Mouse (Mus musculus): ENCODE data around the gene Opn4. TPM values are rescaled to one million over a fixed set of nuclear protein-coding genes. Genes with fewer than 3 reads are reported as not detected.

Opn4 gene
- total RNA-seq, 2 experiments from 2014 or later, result 1.9 to 2.5 TPM

DNA sequence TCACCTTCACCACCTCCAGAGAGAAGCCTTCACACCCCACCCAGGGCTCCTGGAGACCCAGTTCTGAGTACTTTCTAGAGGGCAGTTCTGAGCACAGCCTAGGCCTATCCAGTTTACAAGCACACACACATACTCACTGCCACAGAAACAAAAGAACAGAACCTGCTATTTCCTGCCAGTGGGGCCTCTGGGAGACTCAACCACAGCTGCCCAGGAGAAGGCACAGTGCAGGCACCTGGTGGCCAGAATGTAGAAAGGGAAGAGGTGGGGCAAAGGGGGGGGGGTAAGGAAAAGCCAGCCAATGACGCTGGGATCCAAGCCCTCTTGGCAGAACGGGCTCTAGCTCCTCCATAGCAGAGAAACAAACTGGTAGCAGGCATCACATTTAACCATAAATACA is 37.5 kb downstream of the Opn4 start:
- no peak for DNase-seq

DNA sequence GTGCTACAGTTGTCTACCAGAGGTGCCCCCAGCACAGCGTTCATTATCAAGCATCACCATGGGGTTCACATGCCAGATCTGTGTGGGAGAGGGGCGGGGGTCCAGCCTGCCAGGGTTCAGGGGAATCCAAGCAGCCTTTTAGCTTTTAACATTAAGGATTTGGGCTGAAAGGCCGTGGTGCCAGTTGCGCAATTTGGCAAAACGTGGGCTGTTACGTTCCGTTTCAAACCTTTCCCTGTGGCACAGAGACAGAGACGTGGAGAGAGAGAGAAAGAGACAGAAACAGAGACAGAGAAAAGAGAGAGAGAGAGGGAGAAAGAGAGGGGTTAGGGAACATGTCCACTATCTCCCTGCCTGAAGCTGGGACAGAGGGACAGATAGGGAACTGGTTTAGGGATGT is 38.3 kb downstream of the Opn4 start:
- DNase-seq, result no peak

- no peak for DNase-seq
Observed at GRCm38 (mm10) chr14:34558947-34559346, 41.0 kb downstream of the Opn4 start.

- DNase-seq, result no peak
Observed at GRCm38 (mm10) chr14:34555211-34555610, 44.7 kb downstream of the Opn4 start.

DNA sequence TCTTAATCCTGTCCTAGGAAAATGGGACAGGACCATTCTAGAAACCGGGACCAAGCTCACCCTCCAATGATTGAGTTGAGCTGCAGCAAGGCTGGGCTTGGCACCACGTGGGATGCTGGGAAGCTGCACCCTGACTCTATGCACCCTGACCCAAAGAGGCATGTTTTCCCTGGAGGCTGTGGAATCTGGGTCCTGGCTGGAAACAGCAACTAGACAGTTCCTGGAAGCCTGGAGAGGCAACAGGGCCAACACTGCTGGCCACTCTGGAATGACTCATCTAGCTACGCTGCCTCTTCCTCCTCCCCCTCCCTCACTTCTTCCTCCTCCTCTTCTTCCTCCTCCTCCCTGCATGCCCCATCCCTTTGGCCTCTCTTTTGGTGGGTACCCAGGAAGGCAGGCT is 45.9 kb downstream of the Opn4 start:
- peak; percentile 70 to 85 for DNase-seq

DNA sequence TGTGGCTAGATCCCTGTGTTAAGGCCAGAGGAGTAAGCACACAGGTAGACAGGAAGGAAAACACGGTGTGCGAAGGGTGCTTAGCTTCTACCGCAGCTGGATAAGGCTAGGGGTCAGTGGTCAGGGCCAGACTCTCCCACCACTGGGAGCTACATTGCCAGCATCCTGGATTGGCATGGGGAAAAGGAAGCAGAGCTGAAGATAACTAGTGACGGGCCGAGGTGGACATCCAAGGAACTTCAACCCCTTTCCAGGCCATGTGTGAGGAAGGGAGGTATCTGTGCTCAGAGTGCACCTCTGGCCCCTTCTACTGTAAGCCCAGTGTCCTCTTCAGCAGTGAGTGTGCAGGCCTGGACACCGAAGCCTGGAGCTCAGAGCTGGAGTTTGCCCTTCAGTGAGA is 46.5 kb downstream of the Opn4 start:
- DNase-seq, result no peak

- DNase-seq, result no peak
Observed at GRCm38 (mm10) chr14:34552226-34552625, 47.7 kb downstream of the Opn4 start.

GRCm38 (mm10) chr14:34549004-34549671 is 50.8 kb downstream of the Opn4 start:
- peak; percentile 83 for DNase-seq

DNA sequence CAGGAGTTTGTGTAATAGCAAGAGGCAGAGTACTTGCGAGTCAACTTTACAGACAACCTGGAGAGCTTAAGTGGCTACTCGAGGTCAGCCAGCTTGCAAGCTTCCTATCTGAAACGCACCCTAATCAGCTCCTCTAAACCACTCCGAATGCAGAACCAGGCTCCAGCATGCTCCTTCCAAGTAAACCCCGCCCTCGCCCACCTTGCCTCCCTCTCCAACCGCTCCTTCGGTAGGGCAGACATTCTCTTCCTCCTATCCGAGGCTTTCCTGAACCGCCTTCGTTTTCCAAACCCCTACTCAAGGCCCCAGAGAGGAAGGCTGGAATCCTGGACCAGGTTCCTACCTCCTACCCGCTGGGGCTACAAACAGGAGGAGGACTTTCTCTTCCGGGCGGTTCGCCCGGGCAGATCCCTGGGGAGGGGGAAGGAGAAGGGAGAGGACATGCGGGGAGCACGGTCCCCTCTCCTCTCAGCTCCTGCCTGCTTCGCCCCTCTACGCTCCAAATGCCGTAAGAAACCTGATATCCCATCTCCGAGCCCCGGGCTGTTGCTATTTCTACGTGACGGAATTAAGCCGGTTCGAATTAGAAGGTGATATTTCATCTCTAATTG is 51.4 kb downstream of the Opn4 start:
- DNase-seq, result peak; percentile 80 to 82

DNA sequence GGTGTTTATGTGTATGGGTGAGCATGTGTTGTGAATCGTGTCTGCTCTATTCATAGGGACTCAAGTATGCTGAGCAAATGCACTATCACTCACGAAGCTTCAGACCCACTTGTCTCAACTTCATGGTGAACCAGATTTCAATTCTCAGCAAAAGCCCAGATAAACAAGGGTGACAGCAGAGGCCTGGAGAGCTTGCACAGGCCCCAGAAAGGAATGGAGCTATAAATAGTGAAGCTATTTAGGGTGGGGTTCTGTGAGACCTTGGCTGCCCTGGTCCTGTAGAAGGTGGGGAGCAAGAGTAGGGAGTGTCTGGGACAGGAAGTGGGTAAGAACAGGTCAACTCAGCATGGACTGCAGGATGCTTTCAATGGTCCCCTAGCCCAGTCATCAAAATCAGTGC is 55.4 kb downstream of the Opn4 start:
- peak in 1 of 2 experiments; percentile 72 for DNase-seq

DNA sequence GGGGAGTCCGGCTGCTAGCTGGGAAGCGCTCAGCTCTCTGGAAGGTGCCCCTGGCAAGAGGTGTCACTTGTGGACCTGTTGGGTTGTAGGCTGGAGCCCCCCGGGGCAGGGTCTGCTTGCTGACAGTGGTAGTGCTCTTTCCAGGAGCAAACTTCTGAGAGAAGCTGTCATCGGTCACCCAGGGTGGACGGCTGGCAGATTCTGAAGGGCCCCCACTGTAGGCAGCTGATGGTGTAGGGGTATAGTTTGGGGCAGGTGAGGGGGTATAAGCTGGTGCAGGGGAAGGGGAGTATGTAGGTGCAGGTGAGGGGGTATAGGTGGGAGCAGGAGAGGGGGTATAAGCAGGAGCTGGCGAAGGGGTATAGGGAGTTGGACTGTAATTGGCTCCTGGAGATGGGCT is 55.9 kb downstream of the Opn4 start:
- no peak for DNase-seq

GRCm38 (mm10) chr14:34543596-34543995 is 56.3 kb downstream of the Opn4 start:
- DNase-seq, result peak; percentile 70 to 74

- no peak for DNase-seq
Observed at GRCm38 (mm10) chr14:34541896-34542295, 58.0 kb downstream of the Opn4 start.

DNA sequence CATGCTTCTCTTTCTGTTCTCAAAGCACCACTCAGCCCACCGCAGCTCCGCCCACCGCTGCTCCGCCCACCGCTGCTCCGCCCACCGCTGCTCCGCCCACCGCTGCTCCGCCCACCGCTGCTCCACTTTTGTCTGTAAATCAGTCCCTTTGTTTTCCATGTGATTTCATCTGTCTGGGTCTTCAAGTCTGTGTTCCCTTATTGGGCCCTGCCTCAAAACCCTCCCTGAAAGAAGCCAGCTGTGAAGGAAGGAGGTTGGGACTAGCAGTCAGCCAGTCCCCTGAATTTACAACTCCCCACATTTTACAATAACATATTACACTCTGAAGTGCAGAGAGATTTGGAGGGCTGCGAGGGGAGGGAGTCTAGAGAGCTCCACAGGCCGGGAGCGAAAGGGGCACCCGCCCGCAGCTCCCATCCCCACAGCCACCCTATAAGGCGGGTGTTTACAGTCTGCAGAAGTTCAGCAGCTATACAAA is 59.2 kb downstream of the Opn4 start:
- DNase-seq, result peak; percentile 75 to 76

Other genes with a start within 250 kb of the Opn4 start
- gene Fam25c, start 244.7 kb downstream of the Opn4 start, total RNA-seq (2021), result not detected
- 10 to 100 TPM; 11.6 to 12.6 TPM for gene Sncg, start 225.4 kb downstream of the Opn4 start, total RNA-seq (2021)
- gene Mmrn2, start 224.7 kb downstream of the Opn4 start, total RNA-seq (2021), result 10 to 100 TPM; 30.1 to 30.7 TPM
- 10 to 100 TPM; 52.9 to 56.9 TPM for gene Bmpr1a, start 96.8 kb downstream of the Opn4 start, total RNA-seq (2021)
- not detected for gene 9230112D13Rik, start 77.3 kb downstream of the Opn4 start, total RNA-seq (2021)
- 1,000 to 10,000 TPM; 1,008 to 1,034 TPM for gene Ldb3, start 11.5 kb downstream of the Opn4 start, total RNA-seq (2021)
- gene Wapl, start 73.8 kb upstream of the Opn4 start, total RNA-seq (2021), result 10 to 100 TPM; 35.3 to 37.7 TPM
- not detected for gene Grid1, start 220.0 kb upstream of the Opn4 start, total RNA-seq (2021)

All from heart, adult 18-20 months (tissue).